Mouse (Mus musculus) intestine, postnatal 0 days (tissue): Measurements from ENCODE around the gene Olfr1459. TPM values are rescaled to one million over a fixed set of nuclear protein-coding genes. Genes with fewer than 3 reads are reported as not detected.

Experiments
- ATAC-seq: fragments of 200-750 bp; cut with Nextera tagmentation; 2 replicates; pipeline ENCODE4 v1.8.0; 2017; ENCODE audit warnings: mild to moderate bottlenecking, moderate TSS enrichment, moderate library complexity
- H3K27ac ChIP-seq: fragments of 300-500 bp; sonication (generic); 2 replicates; pipeline ENCODE4 v1.5.1; 2014; ENCODE audit warnings: mild to moderate bottlenecking, low read depth, low read length, moderate library complexity
- H3K27me3 ChIP-seq: fragments of 300-500 bp; sonication (generic); replicated peaks from 2 replicates; pipeline ENCODE4 v1.6.1; 2014; ENCODE audit warnings: low read length, mixed read lengths; ENCODE audit not compliant: control insufficient read depth, insufficient read depth
- H3K36me3 ChIP-seq: fragments of 300-500 bp; sonication (generic); 2 replicates; pipeline ENCODE4 v1.6.1; 2014; ENCODE audit warnings: mild to moderate bottlenecking, moderate library complexity; ENCODE audit not compliant: control insufficient read depth, insufficient read depth
- H3K4me1 ChIP-seq: fragments of 300-500 bp; sonication (generic); replicated peaks from 2 replicates; pipeline ENCODE4 v1.6.1; 2014; ENCODE audit warnings: antibody characterized with exemption, low read length, mixed read lengths; ENCODE audit not compliant: control insufficient read depth, insufficient read depth
- H3K4me2 ChIP-seq: fragments of 300-500 bp; sonication (generic); replicated peaks from 2 replicates; pipeline ENCODE4 v1.6.1; 2014; ENCODE audit warnings: low read depth, mild to moderate bottlenecking, moderate library complexity
- H3K4me3 ChIP-seq: fragments of 300-500 bp; sonication (generic); 2 replicates; pipeline ENCODE4 v1.5.1; 2014; ENCODE audit warnings: low read depth, low read length
- H3K9ac ChIP-seq: fragments of 300-500 bp; sonication (generic); 2 replicates; pipeline ENCODE4 v1.6.1; 2014; ENCODE audit warnings: mild to moderate bottlenecking, low read depth, low read length
- H3K9me3 ChIP-seq: fragments of 300-500 bp; sonication (generic); 2 replicates; pipeline ENCODE4 v1.6.1; 2016; ENCODE audit warnings: mixed run types; ENCODE audit not compliant: control insufficient read depth
- CTCF ChIP-seq: sonication (generic); IDR thresholded peaks from 2 replicates; pipeline ENCODE4 v1.5.1; 2016; ENCODE audit warnings: low read depth, mild to moderate bottlenecking, control low read depth, antibody characterized with exemption, moderate library complexity
- WGBS: fragments of 180-500 bp; shearing (Covaris S2); extraction: QIAGEN DNeasy Blood & Tissue Kit; methylation state at CpG from one replicate; pipeline ENCODE4 v1.1.7; 2014; 5-methylcytosine and 5-hydroxymethylcytosine counted together
- polyA plus RNA-seq: library from polyadenylated mRNA; unstranded; fragments of >200 nt; fragmentation: Nextera tagmentation; extraction: Ambion mirVana; gene quantifications from 2 replicates; pipeline ENCODE4 v1.2.1, GENCODE M21; 2015

The Olfr1459 gene
- polyA plus RNA-seq, result not detected in 2 replicates

- no peak for TF ChIP-seq CTCF
- Histone ChIP-seq H3K27me3 (no peaks in the 10 kb centered on the region), H3K27ac (no peak within 1 kb of the TSS), H3K9me3 (no peaks in the 10 kb centered on the region), H3K9ac (no peak within 1 kb of the TSS), H3K4me2 (no peak within 1 kb of the TSS), H3K4me3 (no peak within 1 kb of the TSS), H3K36me3 (no peaks in the 10 kb centered on the region), H3K4me1 (no peaks in the 10 kb centered on the region)
- 84% methylated on average over 1 of the region's 1 CpGs for WGBS
- no peak for ATAC-seq
Observed at GRCm38 (mm10) chr19:13149449-13149848, at the start of gene Olfr1459. Olfr1459 (minus strand) TSS chr19:13149549.

GRCm38 (mm10) chr19:13185434-13185833 lies 36.1 kb upstream of the Olfr1459 start, which contains the start of gene Olfr1462:
Olfr1462 (plus strand) TSS chr19:13185734.
- no peak for ATAC-seq
- Histone ChIP-seq H3K4me2 (no peak within 1 kb of the TSS), H3K36me3 (no peaks in the 10 kb centered on the region), H3K4me3 (no peak within 1 kb of the TSS), H3K4me1 (no peaks in the 10 kb centered on the region), H3K27me3 (no peaks in the 10 kb centered on the region), H3K9ac (no peak within 1 kb of the TSS), H3K27ac (no peak within 1 kb of the TSS), H3K9me3 (no peaks in the 10 kb centered on the region)
- 78% methylated on average over 1 of the region's 1 CpGs for WGBS
- no peak for TF ChIP-seq CTCF

GRCm38 (mm10) chr19:13162700-13163099 lies 13.4 kb upstream of the Olfr1459 start, which contains the start of gene Olfr1461:
Olfr1461 (plus strand) TSS chr19:13163000.
- no peak for TF ChIP-seq CTCF
- Histone ChIP-seq H3K4me1 (no peaks in the 10 kb centered on the region), H3K4me3 (no peak within 1 kb of the TSS), H3K9me3 (no peaks in the 10 kb centered on the region), H3K4me2 (no peak within 1 kb of the TSS), H3K9ac (no peak within 1 kb of the TSS), H3K27me3 (no peaks in the 10 kb centered on the region), H3K27ac (no peak within 1 kb of the TSS), H3K36me3 (no peaks in the 10 kb centered on the region)
- WGBS, result 34% methylated on average over 1 of the region's 1 CpGs
- no peak for ATAC-seq

GRCm38 (mm10) chr19:13106675-13107074 lies 42.7 kb downstream of the Olfr1459 start, which contains the start of gene Olfr1458:
Olfr1458 (minus strand) TSS chr19:13106775.
- 76% methylated on average over 3 of the region's 3 CpGs for WGBS
- Histone ChIP-seq H3K9me3 (0 out of 2 replicates have a peak, but pooled peaks cover 2% of the 10 kb centered on the region), H3K9ac (no peak within 1 kb of the TSS), H3K36me3 (no peaks in the 10 kb centered on the region), H3K27me3 (no peaks in the 10 kb centered on the region), H3K4me1 (no peaks in the 10 kb centered on the region), H3K4me3 (no peak within 1 kb of the TSS), H3K27ac (no peak within 1 kb of the TSS), H3K4me2 (no peak within 1 kb of the TSS)
- no peak for ATAC-seq
- no peak for TF ChIP-seq CTCF

GRCm38 (mm10) chr19:13097791-13098190 lies 51.6 kb downstream of the Olfr1459 start, which contains the start of gene Olfr1457:
Olfr1457 (minus strand) TSS chr19:13097891.
- H3K4me2 ChIP-seq, result no peak within 1 kb of the TSS
- H3K9me3 ChIP-seq, result 0 out of 2 replicates have a peak, but pooled peaks cover 5% of the 10 kb centered on the region
- no peak for TF ChIP-seq CTCF
- WGBS, result 70% methylated on average over 2 of the region's 2 CpGs
- H3K4me1 ChIP-seq, result no peaks in the 10 kb centered on the region
- no peaks in the 10 kb centered on the region for H3K27me3 ChIP-seq
- no peak within 1 kb of the TSS for H3K4me3 ChIP-seq
- H3K27ac ChIP-seq, result no peak within 1 kb of the TSS
- H3K9ac ChIP-seq, result no peak within 1 kb of the TSS
- H3K36me3 ChIP-seq, result no peaks in the 10 kb centered on the region
- ATAC-seq, result no peak

- Histone ChIP-seq H3K9me3 (0 out of 2 replicates have a peak, but pooled peaks cover 6% of the 10 kb centered on the region), H3K4me1 (no peaks in the 10 kb centered on the region), H3K36me3 (no peaks in the 10 kb centered on the region), H3K4me2 (no peak overlapping the region), H3K9ac (no peak overlapping the region), H3K4me3 (no peak overlapping the region), H3K27me3 (no peaks in the 10 kb centered on the region), H3K27ac (no peak overlapping the region)
- 78% methylated on average over 1 of the region's 1 CpGs for WGBS
- ATAC-seq, result no peak
- no peak for TF ChIP-seq CTCF
Observed at GRCm38 (mm10) chr19:13093908-13094307, 55.4 kb downstream of the Olfr1459 start.

Other genes with a start within 250 kb of the Olfr1459 start
- gene Olfr1447, start 245.8 kb downstream of the Olfr1459 start, polyA plus RNA-seq, result not detected in 2 replicates
- gene Olfr1448, start 225.1 kb downstream of the Olfr1459 start, polyA plus RNA-seq, result not detected in 2 replicates
- gene Olfr1449, start 218.7 kb downstream of the Olfr1459 start, polyA plus RNA-seq, result not detected in 2 replicates
- not detected in 2 replicates for gene Olfr1450, start 199.3 kb downstream of the Olfr1459 start, polyA plus RNA-seq
- not detected in 2 replicates for gene Olfr1451, start 154.5 kb downstream of the Olfr1459 start, polyA plus RNA-seq
- gene Olfr1453, start 121.2 kb downstream of the Olfr1459 start, polyA plus RNA-seq, result not detected in 2 replicates
- not detected in 2 replicates for gene Olfr1454, start 88.9 kb downstream of the Olfr1459 start, polyA plus RNA-seq
- gene Olfr1457, start 51.7 kb downstream of the Olfr1459 start, polyA plus RNA-seq, result not detected in 2 replicates
- gene Olfr1458, start 42.8 kb downstream of the Olfr1459 start, polyA plus RNA-seq, result not detected in 2 replicates
- gene Olfr1461, start 13.5 kb upstream of the Olfr1459 start, polyA plus RNA-seq, result not detected in 2 replicates
- not detected in 2 replicates for gene Olfr1462, start 36.2 kb upstream of the Olfr1459 start, polyA plus RNA-seq
- not detected in 2 replicates for gene Olfr1463, start 81.8 kb upstream of the Olfr1459 start, polyA plus RNA-seq
- gene Olfr1465, start 166.0 kb upstream of the Olfr1459 start, polyA plus RNA-seq, result not detected in 2 replicates
- gene Olfr1466, start 189.3 kb upstream of the Olfr1459 start, polyA plus RNA-seq, result not detected in 2 replicates
- not detected in 2 replicates for gene Olfr1467, start 212.7 kb upstream of the Olfr1459 start, polyA plus RNA-seq